In genomic region chr2:148443249-148443958, GRCm38 (mm10) we compare ENCODE assay signal across 8 mouse cellular contexts. TPM values are rescaled to one million over a fixed set of nuclear protein-coding genes. Genes with fewer than 3 reads are reported as not detected.
A peak's percentile ranks its signal among the peaks of the same experiment; 100 is the strongest.
DNase-seq lines count a peak whose midpoint lies in the region; ATAC-seq and TF ChIP-seq lines count a peak whose summit lies in the region.

Cd93 (minus strand) TSS chr2:148443563.

- WGBS in lung, adult 2 months, result 36% methylated on average over 13 of the region's 13 CpGs
- 62% methylated on average over 13 of the region's 13 CpGs for WGBS in neural tube, embryonic 15.5 days

- H3K9me3 ChIP-seq in neural tube, embryonic 15.5 days (replicated peaks), result no peaks in the 10 kb centered on the region

- no peaks in the 10 kb centered on the region for H3K36me3 ChIP-seq in neural tube, embryonic 15.5 days

- H3K27ac ChIP-seq in neural tube, embryonic 15.5 days (replicated peaks), result peak within 1 kb of the TSS; percentile 54

- no peak for TF ChIP-seq CTCF in lung, adult 2 months (IDR thresholded peaks at IDR 0.05; ENCODE audit: insufficient read depth, low read length)

- no peaks in the 10 kb centered on the region for H3K27me3 ChIP-seq in neural tube, embryonic 15.5 days (replicated peaks)

- H3K4me1 ChIP-seq in lung, adult 2 months (ENCODE audit: control insufficient read depth, insufficient read depth, low read length), result 0 out of 2 replicates have a peak, but pooled peaks cover 2% of the 10 kb centered on the region
- no peaks in the 10 kb centered on the region for H3K4me1 ChIP-seq in neural tube, embryonic 15.5 days

- no peak within 1 kb of the TSS for H3K4me2 ChIP-seq in neural tube, embryonic 15.5 days

- no peak within 1 kb of the TSS for H3K9ac ChIP-seq in neural tube, embryonic 15.5 days (replicated peaks)

- DNase-seq in 416B (ENCODE audit: low read depth), result peak; percentile 94
- DNase-seq in adrenal gland, postnatal 4 days (ENCODE audit: low spot score in 2 of 2), result peak in 1 of 2 experiments; percentile 10
- peak; percentile 99 for DNase-seq in heart, adult 11 months
- DNase-seq in kidney, adult 11 months, result peak; percentile 61
- DNase-seq in lung, adult 2 months, result peak; percentile 54

- H3K4me3 ChIP-seq in lung, adult 2 months (replicated peaks; ENCODE audit: extremely low read depth, low read depth, low read length), result peak within 1 kb of the TSS; percentile 81
- H3K4me3 ChIP-seq in neural tube, embryonic 15.5 days (replicated peaks), result peak within 1 kb of the TSS; percentile 19

- peak; percentile 97 for TF ChIP-seq POLR2A in lung, adult 2 months (IDR thresholded peaks at IDR 0.05; ENCODE audit: borderline replicate concordance, extremely low read depth, low read depth, low read length)

- ATAC-seq in neural tube, embryonic 15.5 days (ENCODE audit: low FRiP score), result no peak
- no peak; the same call in 1 of the 2 replicates for ATAC-seq in erythroblast, adult 5-6 weeks (replicated peaks; ENCODE audit: low FRiP score, poor library complexity, severe bottlenecking)
- ATAC-seq in frontal cortex, adult (ENCODE audit: low TSS enrichment), result no peak

RNA-seq across cellular contexts. Expression of gene Cd93, which starts in this region (rescaled TPM):
- 10 to 100 TPM; 65.8 to 67.5 TPM for total RNA-seq in adrenal gland, postnatal 4 days (2021)
- polyA plus RNA-seq in lung, adult 2 months (2012; rRNA removed), result 81.8 and 82.1 TPM in 2 replicates
- 7.6 and 9.2 TPM in 2 replicates for polyA plus RNA-seq in neural tube, embryonic 15.5 days (2015; fragmentation: Nextera tagmentation; extraction: Ambion mirVana)
- total RNA-seq in erythroblast, adult 5-6 weeks (2015; ENCODE audit: low replicate concordance), result 8.8 and 14.2 TPM in 2 replicates
- total RNA-seq in erythroblast, adult 5-6 weeks (2017; ENCODE audit: low replicate concordance), result 9.1 and 9.4 TPM in 2 replicates

Comparison
In these comparisons a context has a peak if more than half of its experiments do, and no peak if none do; other contexts are left out.
1. RNA of gene Cd93 (total RNA-seq): 65.8 to 67.5 TPM in adrenal gland, postnatal 4 days; 8.8 to 14.2 TPM in erythroblast, adult 5-6 weeks; every median in the first group is over 4 times any median in the second.